Mouse (Mus musculus) adrenal gland, postnatal 36 days (tissue): ENCODE results near the gene Orm3. TPM values are rescaled to one million over a fixed set of nuclear protein-coding genes. Genes with fewer than 3 reads are reported as not detected.

Experiments used
- DNase-seq, 2 experiments: peaks; one replicate each; pipeline ENCODE4 v3.0.0; 2021; ENCODE audit warnings: mixed read lengths in 1 of 2
- total RNA-seq, 2 experiments: library from RNA; stranded (reverse); gene quantifications; 2 replicates each; pipeline ENCODE4 v1.2.3; 2021

Orm3 gene
- total RNA-seq, 2 experiments from 2014 or later = 5.4 to 10.7 TPM

DNA sequence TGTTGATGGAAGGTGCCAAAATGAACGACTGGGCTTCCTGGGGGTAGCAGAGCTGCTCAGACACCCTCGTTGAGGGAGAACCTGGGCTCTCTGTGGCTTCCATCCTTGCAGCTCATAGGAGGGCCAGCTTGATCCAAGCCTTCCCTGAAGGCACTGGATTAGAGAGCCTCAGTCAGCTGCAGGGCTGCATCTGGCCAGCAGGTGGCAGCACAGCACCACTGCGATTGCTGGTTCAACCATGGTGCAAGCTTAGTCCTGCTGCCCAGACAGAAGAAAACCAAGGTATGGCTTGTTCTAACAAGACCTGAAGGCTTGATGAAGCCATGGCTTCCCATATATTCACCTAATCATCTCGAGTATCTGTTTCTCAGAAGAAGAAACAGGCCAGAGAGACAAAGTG lies 12.6 kb downstream of the Orm3 start:
- DNase-seq = peak; percentile 91 to 93

DNA sequence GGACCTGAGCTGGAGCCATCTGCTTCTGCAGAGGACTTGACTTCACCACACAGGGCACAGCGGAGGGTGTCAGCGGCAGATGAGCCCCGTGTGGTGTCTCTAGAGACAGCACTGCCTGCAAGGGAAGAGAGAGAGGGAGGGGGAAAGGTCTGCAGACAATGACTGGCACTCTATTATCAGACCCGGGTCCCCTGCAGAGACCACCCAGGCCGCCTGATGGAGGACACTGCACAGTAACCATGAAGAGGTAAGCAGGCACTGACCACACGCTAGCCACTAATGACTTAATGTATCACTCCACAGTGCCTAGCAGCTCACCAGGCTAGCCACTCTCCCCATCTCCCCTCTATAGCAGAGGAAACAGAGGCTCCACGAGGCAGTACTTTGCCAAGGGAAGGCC lies 14.9 kb downstream of the Orm3 start:
- no peak for DNase-seq

DNA sequence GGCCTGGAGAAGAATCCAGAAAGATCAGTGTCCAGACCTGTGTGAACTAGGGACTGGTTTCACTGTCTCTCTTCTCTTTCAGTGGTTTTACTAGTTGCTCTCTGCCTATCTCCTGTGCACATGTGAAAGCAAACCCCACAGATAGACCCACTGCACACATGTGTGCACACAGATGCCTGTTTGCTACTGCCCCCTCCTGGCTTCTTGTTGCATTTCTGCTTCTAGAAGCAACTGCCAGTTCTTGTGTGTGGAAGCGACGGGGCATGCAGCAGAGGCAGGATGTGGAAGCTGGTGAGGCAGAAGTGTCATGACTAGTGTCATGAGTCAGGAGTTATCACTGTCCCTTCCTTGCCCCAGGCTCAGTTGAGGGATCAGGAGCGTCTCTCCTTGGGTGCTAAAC lies 15.9 kb downstream of the Orm3 start:
- peak; percentile 35 to 68 for DNase-seq

GRCm38 (mm10) chr4:63373404-63373803 lies 17.4 kb downstream of the Orm3 start:
- DNase-seq = no peak

- no peak for DNase-seq
Observed at GRCm38 (mm10) chr4:63374331-63374730, 18.4 kb downstream of the Orm3 start.

DNA sequence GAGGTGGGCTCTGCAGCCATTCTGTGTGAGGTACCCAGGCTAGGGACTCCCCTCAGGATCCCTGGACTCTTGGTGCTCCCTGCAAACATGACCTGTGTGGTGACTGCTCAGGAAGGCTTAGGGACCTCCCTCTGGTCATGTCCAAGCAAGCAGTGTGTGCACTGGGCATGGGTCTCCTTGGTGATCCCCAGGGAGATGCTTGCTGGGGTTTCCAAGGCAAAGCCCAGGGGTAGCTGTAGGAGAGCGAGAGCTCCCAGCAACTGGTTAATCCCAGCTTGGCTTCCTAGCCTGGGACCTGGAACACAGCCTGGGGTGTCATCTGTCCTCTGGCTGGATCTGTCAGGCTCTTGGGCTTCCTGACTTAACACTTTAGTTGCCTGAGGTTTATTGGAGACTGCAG lies 19.4 kb downstream of the Orm3 start:
- no peak for DNase-seq

- DNase-seq = peak in 1 of 2 experiments; percentile 23
Observed at GRCm38 (mm10) chr4:63377483-63377882, 21.5 kb downstream of the Orm3 start.

DNA sequence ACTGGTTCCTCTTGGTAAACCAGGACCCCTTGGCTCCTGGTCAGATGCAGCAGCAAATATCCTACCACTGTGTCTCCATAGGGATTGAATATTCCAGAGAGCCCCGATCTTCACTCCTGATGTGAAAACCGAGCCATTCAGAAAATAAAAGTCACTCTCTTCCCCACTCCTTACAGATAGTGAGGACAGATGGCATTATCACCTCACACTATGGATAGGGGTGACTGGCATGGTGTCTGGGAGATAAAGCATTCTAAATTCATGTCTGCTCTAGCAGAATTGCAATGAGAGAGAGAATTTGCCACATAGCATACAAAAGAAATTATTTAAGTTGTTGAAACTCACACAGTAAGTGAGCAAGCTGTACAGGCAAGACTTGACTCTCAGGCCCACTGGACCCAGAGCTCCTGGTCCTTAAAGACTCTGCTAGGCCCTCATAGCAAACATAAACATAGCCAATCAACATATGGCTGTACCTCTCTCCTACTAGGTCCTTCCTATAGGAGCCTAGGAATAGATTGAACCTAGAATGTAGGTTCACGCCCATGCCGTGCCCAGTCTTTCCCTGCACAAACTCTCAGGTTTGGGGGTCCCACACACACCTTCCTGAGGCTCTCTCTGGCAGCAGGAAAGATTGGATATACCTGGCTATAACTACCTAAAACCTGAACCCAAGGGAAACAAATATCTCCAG lies 26.9 kb downstream of the Orm3 start:
- no peak for DNase-seq

GRCm38 (mm10) chr4:63383474-63383873 lies 27.5 kb downstream of the Orm3 start:
- DNase-seq = no peak

GRCm38 (mm10) chr4:63384262-63384661 lies 28.3 kb downstream of the Orm3 start:
- DNase-seq = no peak

GRCm38 (mm10) chr4:63385253-63385652 lies 29.3 kb downstream of the Orm3 start:
- peak; percentile 57 to 58 for DNase-seq

GRCm38 (mm10) chr4:63385784-63386183 lies 29.8 kb downstream of the Orm3 start:
- DNase-seq = no peak

- no peak for DNase-seq
Observed at GRCm38 (mm10) chr4:63388029-63388428, 32.1 kb downstream of the Orm3 start.

- no peak for DNase-seq
Observed at GRCm38 (mm10) chr4:63389121-63389886, 33.3 kb downstream of the Orm3 start.

DNA sequence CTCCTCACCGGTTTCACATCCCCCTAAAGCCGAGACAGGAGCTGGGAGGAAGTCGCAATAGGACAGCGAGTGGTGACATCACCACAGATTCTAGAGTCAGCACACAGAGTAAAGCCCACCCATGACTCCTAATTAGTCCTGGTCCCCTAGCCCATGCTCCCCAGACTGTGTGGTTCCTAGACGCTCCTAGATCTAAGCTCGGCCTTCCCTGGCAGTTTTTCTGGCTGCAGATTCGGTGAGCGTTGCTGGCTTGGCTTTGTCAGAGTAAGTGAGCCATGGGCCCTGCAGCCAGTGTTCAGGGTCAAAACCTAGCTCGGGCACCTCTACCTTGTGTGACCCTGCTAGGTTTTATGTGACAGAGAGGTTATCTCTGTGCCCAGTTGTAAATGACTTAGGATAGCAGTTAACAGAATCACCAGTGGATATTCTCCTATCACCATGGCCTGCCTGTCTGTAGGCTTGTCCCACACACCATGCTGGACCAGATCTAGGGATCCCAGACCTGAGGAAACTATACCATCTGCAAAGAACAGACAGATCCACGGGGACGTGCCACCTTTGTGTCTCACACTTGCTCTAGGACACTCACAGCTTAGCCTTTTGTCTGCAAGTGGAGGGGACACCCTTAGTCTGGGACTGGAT lies 34.0 kb downstream of the Orm3 start:
- no peak for DNase-seq

DNA sequence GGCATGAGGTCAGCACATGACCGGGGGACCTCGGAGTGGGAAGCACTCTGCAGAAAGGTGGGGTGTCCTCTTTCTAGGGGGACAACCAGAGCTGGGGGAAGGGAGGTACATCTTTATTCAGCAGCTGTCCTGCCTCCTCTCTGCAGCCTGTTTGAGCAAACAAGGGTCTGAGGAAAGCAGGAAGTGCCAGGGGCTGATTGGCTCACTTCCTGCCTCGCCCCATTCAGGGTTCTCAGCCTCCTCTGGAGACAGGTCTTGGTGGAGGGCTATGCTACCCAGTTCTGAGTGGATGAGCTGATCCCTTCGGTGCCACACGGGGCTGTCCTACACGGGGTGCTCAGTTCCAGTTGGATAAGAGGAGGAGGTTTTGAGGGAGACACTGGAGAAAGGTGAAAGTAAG lies 35.4 kb downstream of the Orm3 start:
- DNase-seq = no peak

GRCm38 (mm10) chr4:63397981-63398537 lies 42.1 kb downstream of the Orm3 start:
- peak in 1 of 2 experiments; percentile 51 for DNase-seq

GRCm38 (mm10) chr4:63398854-63399609 lies 43.1 kb downstream of the Orm3 start:
- no peak for DNase-seq

DNA sequence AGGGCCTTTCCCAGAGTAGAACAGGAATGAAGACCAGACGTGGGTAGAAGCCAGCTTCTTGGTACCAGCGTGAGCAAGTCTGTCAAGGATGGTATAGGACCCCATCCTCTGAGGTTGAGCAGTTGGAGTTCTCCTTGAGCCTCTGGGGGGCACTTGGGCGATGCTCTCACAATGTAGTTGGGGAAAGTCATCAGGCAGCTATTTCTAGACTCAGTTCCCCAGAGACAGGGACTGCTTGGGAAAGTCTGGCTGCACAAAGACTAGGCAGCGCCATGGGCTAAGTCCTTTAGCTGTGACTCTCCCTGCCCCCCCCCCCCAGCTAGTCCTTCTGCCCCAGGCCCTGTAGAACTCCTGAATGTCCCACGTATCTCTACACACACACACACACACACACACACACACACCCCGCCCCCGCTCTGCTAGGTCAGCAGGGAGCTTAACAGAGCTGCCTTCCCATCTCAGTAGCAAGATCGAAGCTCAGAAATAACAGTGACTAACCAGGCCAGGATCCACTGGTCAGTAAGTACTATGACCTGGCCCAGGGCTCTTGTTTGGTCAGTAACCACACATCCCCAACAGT lies 43.8 kb downstream of the Orm3 start:
- DNase-seq = no peak

GRCm38 (mm10) chr4:63400541-63401306 lies 44.8 kb downstream of the Orm3 start:
- DNase-seq = no peak

GRCm38 (mm10) chr4:63401620-63402019 lies 45.7 kb downstream of the Orm3 start:
- DNase-seq = no peak
